Mouse (Mus musculus): Measurements from ENCODE around the gene Pramel1. TPM values are rescaled to one million over a fixed set of nuclear protein-coding genes. Genes with fewer than 3 reads are reported as not detected.

Pramel1 gene
- polyA plus RNA-seq, 1 experiment: not detected

- Histone ChIP-seq H3K27me3 (ENCODE audit: control insufficient read depth, insufficient read depth, low read length) (no peaks in the 10 kb centered on the region), H3K36me3 (ENCODE audit: control insufficient read depth, insufficient read depth, low read length) (no peaks in the 10 kb centered on the region), H3K27ac (ENCODE audit: insufficient read depth, low read length) (no peak overlapping the region), H3K4me1 (ENCODE audit: control insufficient read depth, insufficient read depth, insufficient read length) (no peaks in the 10 kb centered on the region), H3K4me3 (ENCODE audit: extremely low read depth, insufficient read depth, insufficient read length) (no peak overlapping the region)
- DNase-seq (ENCODE audit: low read depth in 1 of 2, low spot score in 2 of 2): no peak
- TF ChIP-seq CTCF (IDR thresholded peaks at IDR 0.05; ENCODE audit: extremely low read depth, insufficient read depth, insufficient read length, insufficient replicate concordance): no peak
- no peak for TF ChIP-seq POLR2A (IDR thresholded peaks at IDR 0.05; ENCODE audit: low read depth, low read length)
- 77% methylated on average over 15 of the region's 15 CpGs for WGBS
These were observed 27.7 kb upstream of the Pramel1 start for GRCm38 (mm10) chr4:143366415-143367041.

DNA sequence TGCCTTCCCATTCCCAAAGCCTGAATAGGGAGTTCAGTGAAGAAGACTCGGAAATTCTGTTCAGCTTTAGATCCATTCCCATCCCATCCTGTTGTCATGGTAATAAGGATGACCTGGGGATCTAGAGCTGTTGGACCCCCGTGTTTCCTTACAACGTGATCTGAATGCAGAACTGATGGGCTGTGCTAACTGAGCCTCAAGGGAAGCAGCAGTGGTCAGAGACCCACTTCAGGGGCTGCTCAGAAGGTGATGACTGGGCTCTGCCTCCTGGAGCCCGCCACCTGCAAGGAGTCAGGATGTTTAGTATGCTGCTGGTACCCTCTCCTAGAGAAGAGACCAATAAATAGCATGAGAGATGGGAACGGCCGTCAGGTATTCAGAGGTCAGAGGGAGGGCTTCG lies 14.7 kb upstream of the Pramel1 start:
- Histone ChIP-seq H3K4me1 (ENCODE audit: control insufficient read depth, insufficient read depth, insufficient read length) (no peaks in the 10 kb centered on the region), H3K27me3 (ENCODE audit: control insufficient read depth, insufficient read depth, low read length) (no peaks in the 10 kb centered on the region), H3K36me3 (ENCODE audit: control insufficient read depth, insufficient read depth, low read length) (no peaks in the 10 kb centered on the region), H3K4me3 (ENCODE audit: extremely low read depth, insufficient read depth, insufficient read length) (no peak overlapping the region), H3K27ac (ENCODE audit: insufficient read depth, low read length) (no peak overlapping the region)
- TF ChIP-seq POLR2A (IDR thresholded peaks at IDR 0.05; ENCODE audit: low read depth, low read length): no peak
- no peak for TF ChIP-seq CTCF (IDR thresholded peaks at IDR 0.05; ENCODE audit: extremely low read depth, insufficient read depth, insufficient read length, insufficient replicate concordance)
- WGBS: 51% methylated on average over 7 of the region's 7 CpGs
- no peak for DNase-seq (ENCODE audit: low read depth in 1 of 2, low spot score in 2 of 2)

DNA sequence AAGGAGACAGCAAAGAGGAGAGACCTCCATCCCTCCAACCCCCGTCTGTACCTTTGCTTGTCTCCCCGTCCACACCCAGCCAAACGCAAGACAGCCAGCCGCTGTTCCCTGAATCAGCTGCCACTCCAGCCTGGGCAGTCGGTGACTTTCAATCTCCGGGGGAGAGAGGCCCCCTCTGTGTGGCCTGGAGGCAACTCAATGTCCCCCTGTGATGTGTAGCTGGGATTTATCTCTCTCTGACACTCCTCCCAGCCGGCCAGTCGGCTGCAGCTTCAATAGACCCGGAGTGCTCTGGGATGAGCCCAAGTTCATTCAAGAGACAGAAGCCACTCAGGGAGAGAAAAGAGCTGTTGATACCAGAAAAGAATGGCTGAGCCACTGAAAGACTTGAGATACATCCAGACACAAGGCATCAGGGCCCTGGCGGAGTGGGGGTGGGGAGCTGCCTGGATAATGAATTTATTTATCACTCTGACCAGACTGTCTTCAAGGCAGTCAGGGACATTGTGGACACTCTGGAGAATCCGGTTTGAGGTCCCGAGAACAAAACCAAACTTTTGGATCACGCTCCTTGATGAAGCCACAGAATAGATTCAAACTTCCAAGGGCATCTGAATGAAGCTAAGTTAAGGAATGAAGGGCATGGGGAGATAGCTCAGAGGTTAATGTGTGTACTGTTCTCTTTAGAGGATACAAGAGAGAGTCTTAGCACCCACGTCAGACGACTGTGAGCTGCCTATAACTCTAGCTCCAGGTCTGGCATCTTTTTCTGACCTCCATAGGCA lies 14.1 kb upstream of the Pramel1 start:
- no peak for DNase-seq (ENCODE audit: low read depth in 1 of 2, low spot score in 2 of 2)
- Histone ChIP-seq H3K27ac (ENCODE audit: insufficient read depth, low read length) (no peak overlapping the region), H3K4me3 (ENCODE audit: extremely low read depth, insufficient read depth, insufficient read length) (no peak overlapping the region)

DNA sequence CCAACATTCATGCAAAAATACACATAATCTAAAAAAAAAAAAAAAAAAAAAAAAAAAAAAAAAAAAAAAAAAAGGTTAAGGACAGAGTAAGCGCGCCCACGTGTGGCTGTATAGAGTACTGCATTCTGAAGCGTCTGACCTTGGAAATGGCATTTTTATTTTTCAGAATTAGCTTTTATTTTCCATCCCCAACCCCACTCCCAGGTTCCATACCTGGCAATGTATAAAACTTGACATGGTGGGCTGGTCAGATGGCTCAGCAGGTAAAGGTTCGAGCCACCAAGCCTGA lies 13.6 kb upstream of the Pramel1 start:
- H3K27ac ChIP-seq (ENCODE audit: insufficient read depth, low read length): no peak overlapping the region
- DNase-seq (ENCODE audit: low read depth in 1 of 2, low spot score in 2 of 2): no peak
- no peak overlapping the region for H3K4me3 ChIP-seq (ENCODE audit: extremely low read depth, insufficient read depth, insufficient read length)
- TF ChIP-seq POLR2A (IDR thresholded peaks at IDR 0.05; ENCODE audit: low read depth, low read length): no peak
- WGBS: 2% methylated on average over 5 of the region's 5 CpGs
- no peaks in the 10 kb centered on the region for H3K27me3 ChIP-seq (ENCODE audit: control insufficient read depth, insufficient read depth, low read length)
- H3K36me3 ChIP-seq (ENCODE audit: control insufficient read depth, insufficient read depth, low read length): no peaks in the 10 kb centered on the region
- H3K4me1 ChIP-seq (ENCODE audit: control insufficient read depth, insufficient read depth, insufficient read length): no peaks in the 10 kb centered on the region

More for the DNA sequence above, 14.1 kb upstream of the Pramel1 start:
- no peaks in the 10 kb centered on the region for H3K36me3 ChIP-seq (ENCODE audit: control insufficient read depth, insufficient read depth, low read length)
- H3K27me3 ChIP-seq (ENCODE audit: control insufficient read depth, insufficient read depth, low read length): no peaks in the 10 kb centered on the region
- no peak for TF ChIP-seq CTCF (IDR thresholded peaks at IDR 0.05; ENCODE audit: extremely low read depth, insufficient read depth, insufficient read length, insufficient replicate concordance)
- TF ChIP-seq POLR2A (IDR thresholded peaks at IDR 0.05; ENCODE audit: low read depth, low read length): no peak
- WGBS: 48% methylated on average over 15 of the region's 15 CpGs
- no peaks in the 10 kb centered on the region for H3K4me1 ChIP-seq (ENCODE audit: control insufficient read depth, insufficient read depth, insufficient read length)

DNA sequence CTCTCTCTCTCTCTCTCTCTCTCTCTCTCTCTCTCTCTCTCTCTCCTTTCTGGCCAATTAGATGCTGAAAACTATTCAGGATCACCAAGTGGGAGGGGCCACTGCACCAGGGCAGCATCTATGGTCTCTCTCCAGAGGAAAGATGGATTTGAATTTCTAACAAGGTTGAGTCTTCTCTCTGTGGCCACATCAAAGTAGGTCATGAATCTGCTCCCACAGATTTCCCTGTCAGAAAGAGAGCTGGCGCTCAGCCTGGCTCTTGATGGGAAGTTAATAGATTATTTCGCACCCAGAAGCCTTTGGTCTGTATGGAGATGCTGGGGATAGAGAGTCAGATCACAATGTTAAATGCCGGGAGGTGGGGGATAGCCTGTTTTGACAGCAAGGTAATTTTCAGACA lies 12.1 kb upstream of the Pramel1 start:
- TF ChIP-seq CTCF (IDR thresholded peaks at IDR 0.05; ENCODE audit: extremely low read depth, insufficient read depth, insufficient read length, insufficient replicate concordance) (no peak), POLR2A (IDR thresholded peaks at IDR 0.05; ENCODE audit: low read depth, low read length) (no peak)
- Histone ChIP-seq H3K27me3 (ENCODE audit: control insufficient read depth, insufficient read depth, low read length) (no peaks in the 10 kb centered on the region), H3K27ac (ENCODE audit: insufficient read depth, low read length) (no peak overlapping the region), H3K36me3 (ENCODE audit: control insufficient read depth, insufficient read depth, low read length) (no peaks in the 10 kb centered on the region), H3K4me3 (ENCODE audit: extremely low read depth, insufficient read depth, insufficient read length) (no peak overlapping the region), H3K4me1 (ENCODE audit: control insufficient read depth, insufficient read depth, insufficient read length) (no peaks in the 10 kb centered on the region)
- 75% methylated on average over 3 of the region's 3 CpGs for WGBS
- DNase-seq (ENCODE audit: low read depth in 1 of 2, low spot score in 2 of 2): no peak

DNA sequence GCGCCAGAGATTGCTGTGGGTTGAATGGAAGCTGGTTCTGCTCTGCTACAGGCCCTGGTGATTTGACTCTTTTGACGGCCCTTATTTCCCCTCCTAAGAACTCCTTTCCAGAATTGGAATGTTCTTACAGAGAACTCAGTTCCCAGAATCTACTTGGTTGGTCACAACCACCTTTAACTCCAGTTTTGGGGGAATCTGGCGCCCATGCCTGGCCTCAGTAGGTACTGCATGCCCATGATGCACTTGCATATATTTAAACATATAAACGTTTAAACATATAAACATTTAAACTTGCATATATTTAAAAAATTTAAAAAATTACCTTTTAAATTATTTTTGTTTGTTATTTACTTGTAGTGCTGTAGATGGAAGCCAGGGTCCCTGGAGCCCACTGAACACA lies 10.6 kb upstream of the Pramel1 start:
- Histone ChIP-seq H3K4me3 (ENCODE audit: extremely low read depth, insufficient read depth, insufficient read length) (no peak overlapping the region), H3K27me3 (ENCODE audit: control insufficient read depth, insufficient read depth, low read length) (no peaks in the 10 kb centered on the region), H3K4me1 (ENCODE audit: control insufficient read depth, insufficient read depth, insufficient read length) (no peaks in the 10 kb centered on the region), H3K36me3 (ENCODE audit: control insufficient read depth, insufficient read depth, low read length) (no peaks in the 10 kb centered on the region), H3K27ac (ENCODE audit: insufficient read depth, low read length) (no peak overlapping the region)
- TF ChIP-seq CTCF (IDR thresholded peaks at IDR 0.05; ENCODE audit: extremely low read depth, insufficient read depth, insufficient read length, insufficient replicate concordance) (no peak), POLR2A (IDR thresholded peaks at IDR 0.05; ENCODE audit: low read depth, low read length) (no peak)
- no peak for DNase-seq (ENCODE audit: low read depth in 1 of 2, low spot score in 2 of 2)
- WGBS: 52% methylated on average over 4 of the region's 4 CpGs
